10 mouse cellular contexts compared by ENCODE assay signal in genomic region chr12:112937906-112938305, GRCm38 (mm10). TPM values are rescaled to one million over a fixed set of nuclear protein-coding genes. Genes with fewer than 3 reads are reported as not detected.
DNase-seq lines count a peak whose midpoint lies in the region; ATAC-seq lines count a peak whose summit lies in the region.
"Had no signal": no experiment of that assay in that cellular context is flagged by ENCODE, and none has a peak within 500 bp of the region (broad histone marks: within the 10 kb centered on the region; RNA-seq: fewer than 3 reads in every experiment).

No protein-coding gene starts in this region.

- no peak overlapping the region for H3K4me2 ChIP-seq in heart, embryonic 16.5 days (ENCODE audit: low read depth, low read length)
- no peak overlapping the region for H3K4me2 ChIP-seq in neural tube, embryonic 12.5 days (replicated peaks)
- no peak overlapping the region for H3K4me2 ChIP-seq in neural tube, embryonic 15.5 days
- 0 out of 2 replicates have a peak overlapping the region, but pooled peaks have one; percentile 2 for H3K4me2 ChIP-seq in limb, embryonic 12.5 days
- no peak overlapping the region for H3K4me2 ChIP-seq in forebrain, embryonic 15.5 days (replicated peaks)

- WGBS in heart, embryonic 16.5 days, result 42% methylated on average over 9 of the region's 9 CpGs
- 54% methylated on average over 9 of the region's 9 CpGs for WGBS in neural tube, embryonic 12.5 days
- WGBS in neural tube, embryonic 15.5 days, result 49% methylated on average over 9 of the region's 9 CpGs
- 27% methylated on average over 9 of the region's 9 CpGs for WGBS in limb, embryonic 12.5 days
- 63% methylated on average over 9 of the region's 9 CpGs for WGBS in forebrain, embryonic 15.5 days

- intact Hi-C loops in heart, postnatal 14 days (cut with DNase I), result no loop called here

- DNase-seq in heart, postnatal 14 days, result no peak
- DNase-seq in MN1 (ENCODE audit: low spot score), result peak; percentile 70
- DNase-seq in B cell, adult 2 months, result no peak
- DNase-seq: kidney, postnatal 10 days; left cerebral cortex, postnatal 4 days had no signal

- 0 out of 2 replicates have a peak overlapping the region, but pooled peaks have one; percentile 30 for H3K9ac ChIP-seq in heart, embryonic 16.5 days (ENCODE audit: low read length)
- 0 out of 2 replicates have a peak overlapping the region, but pooled peaks have one; percentile 21 for H3K9ac ChIP-seq in neural tube, embryonic 12.5 days
- H3K9ac ChIP-seq in neural tube, embryonic 15.5 days (replicated peaks), result no peak overlapping the region
- peak overlapping the region; percentile 31; the same call in 1 of the 2 replicates for H3K9ac ChIP-seq in limb, embryonic 12.5 days (replicated peaks)
- H3K9ac ChIP-seq in forebrain, embryonic 15.5 days (replicated peaks), result no peak overlapping the region

- no peak for ATAC-seq in heart, embryonic 16.5 days (replicated peaks; ENCODE audit: extremely low read depth, insufficient read depth, low FRiP score)
- ATAC-seq in neural tube, embryonic 12.5 days (ENCODE audit: low FRiP score, low read depth), result no peak
- ATAC-seq in neural tube, embryonic 15.5 days (ENCODE audit: low FRiP score), result no peak
- ATAC-seq in limb, embryonic 12.5 days (ENCODE audit: insufficient number of reproducible peaks, insufficient read depth, low FRiP score, low TSS enrichment, low read depth), result no peak; the same call in 1 of the 2 replicates
- ATAC-seq in forebrain, embryonic 15.5 days (replicated peaks), result no peak

- no peaks in the 10 kb centered on the region for H3K36me3 ChIP-seq in heart, embryonic 16.5 days (ENCODE audit: control insufficient read depth, insufficient read depth)
- no peaks in the 10 kb centered on the region for H3K36me3 ChIP-seq in neural tube, embryonic 12.5 days
- H3K36me3 ChIP-seq in neural tube, embryonic 15.5 days, result no peaks in the 10 kb centered on the region
- H3K36me3 ChIP-seq in limb, embryonic 12.5 days, result no peaks in the 10 kb centered on the region
- no peaks in the 10 kb centered on the region for H3K36me3 ChIP-seq in forebrain, embryonic 15.5 days

- no peaks in the 10 kb centered on the region for H3K9me3 ChIP-seq in heart, embryonic 16.5 days (replicated peaks; ENCODE audit: control insufficient read depth, low read length)
- no peaks in the 10 kb centered on the region for H3K9me3 ChIP-seq in neural tube, embryonic 12.5 days
- no peaks in the 10 kb centered on the region for H3K9me3 ChIP-seq in neural tube, embryonic 15.5 days (replicated peaks)
- no peaks in the 10 kb centered on the region for H3K9me3 ChIP-seq in limb, embryonic 12.5 days
- no peaks in the 10 kb centered on the region for H3K9me3 ChIP-seq in forebrain, embryonic 15.5 days

- H3K4me3 ChIP-seq in heart, embryonic 16.5 days (ENCODE audit: low read length), result no peak overlapping the region
- H3K4me3 ChIP-seq in neural tube, embryonic 12.5 days, result no peak overlapping the region
- no peak overlapping the region for H3K4me3 ChIP-seq in neural tube, embryonic 15.5 days (replicated peaks)
- no peak overlapping the region for H3K4me3 ChIP-seq in limb, embryonic 12.5 days (replicated peaks)
- H3K4me3 ChIP-seq in forebrain, embryonic 15.5 days, result no peak overlapping the region

- peaks cover 8% of the 10 kb centered on the region for H3K4me1 ChIP-seq in heart, embryonic 16.5 days (ENCODE audit: control insufficient read depth, insufficient read depth, low read length)
- peaks cover 34% of the 10 kb centered on the region for H3K4me1 ChIP-seq in neural tube, embryonic 12.5 days
- H3K4me1 ChIP-seq in neural tube, embryonic 15.5 days, result peaks cover 23% of the 10 kb centered on the region
- H3K4me1 ChIP-seq in limb, embryonic 12.5 days (replicated peaks), result peaks cover 34% of the 10 kb centered on the region
- peaks cover 20% of the 10 kb centered on the region for H3K4me1 ChIP-seq in forebrain, embryonic 15.5 days

- no peak overlapping the region for H3K27ac ChIP-seq in heart, embryonic 16.5 days (ENCODE audit: low read length)
- no peak overlapping the region for H3K27ac ChIP-seq in neural tube, embryonic 12.5 days
- H3K27ac ChIP-seq in neural tube, embryonic 15.5 days (replicated peaks), result no peak overlapping the region
- H3K27ac ChIP-seq in limb, embryonic 12.5 days, result no peak overlapping the region
- H3K27ac ChIP-seq in forebrain, embryonic 15.5 days (replicated peaks), result no peak overlapping the region

- no peaks in the 10 kb centered on the region; the same call in 1 of the 2 replicates for H3K27me3 ChIP-seq in heart, embryonic 16.5 days (ENCODE audit: control insufficient read depth, insufficient read depth, low read length)
- H3K27me3 ChIP-seq in neural tube, embryonic 12.5 days (replicated peaks), result 0 out of 2 replicates have a peak, but pooled peaks cover under 1% of the 10 kb centered on the region
- no peaks in the 10 kb centered on the region for H3K27me3 ChIP-seq in neural tube, embryonic 15.5 days (replicated peaks)
- no peaks in the 10 kb centered on the region for H3K27me3 ChIP-seq in limb, embryonic 12.5 days
- H3K27me3 ChIP-seq in forebrain, embryonic 15.5 days, result no peaks in the 10 kb centered on the region

RNA-seq across cellular contexts. Expression of gene Nudt14, which starts 4.0 kb away (rescaled TPM):
- 36.0 and 43.3 TPM in 2 replicates for polyA plus RNA-seq in heart, embryonic 16.5 days (2015; fragmentation: Nextera tagmentation; extraction: Ambion mirVana)
- 1 to 10 TPM; 8.3 to 8.6 TPM for total RNA-seq in heart, postnatal 14 days (2021)
- polyA plus RNA-seq in neural tube, embryonic 12.5 days (2016; fragmentation: Nextera tagmentation; extraction: Ambion mirVana), result 56.2 and 57.5 TPM in 2 replicates
- polyA plus RNA-seq in neural tube, embryonic 15.5 days (2015; fragmentation: Nextera tagmentation; extraction: Ambion mirVana), result 62.4 and 66.8 TPM in 2 replicates
- 81.6 and 95.2 TPM in 2 replicates for polyA plus RNA-seq in limb, embryonic 12.5 days (2016; fragmentation: Nextera tagmentation; extraction: Ambion mirVana)
- 59.0 and 63.2 TPM in 2 replicates for polyA plus RNA-seq in forebrain, embryonic 15.5 days (2015; fragmentation: Nextera tagmentation; extraction: Ambion mirVana)

RNA-seq across cellular contexts. Expression of gene Jag2, which starts 8.3 kb away (rescaled TPM):
- polyA plus RNA-seq in heart, embryonic 16.5 days (2015; fragmentation: Nextera tagmentation; extraction: Ambion mirVana), result 4.0 and 5.4 TPM in 2 replicates
- 10 to 100 TPM; 32.1 to 32.4 TPM for total RNA-seq in heart, postnatal 14 days (2021)
- polyA plus RNA-seq in neural tube, embryonic 12.5 days (2016; fragmentation: Nextera tagmentation; extraction: Ambion mirVana), result 9.7 and 10.5 TPM in 2 replicates
- polyA plus RNA-seq in neural tube, embryonic 15.5 days (2015; fragmentation: Nextera tagmentation; extraction: Ambion mirVana), result 13.6 and 14.8 TPM in 2 replicates
- 6.4 and 6.8 TPM in 2 replicates for polyA plus RNA-seq in limb, embryonic 12.5 days (2016; fragmentation: Nextera tagmentation; extraction: Ambion mirVana)
- polyA plus RNA-seq in forebrain, embryonic 15.5 days (2015; fragmentation: Nextera tagmentation; extraction: Ambion mirVana), result 8.3 and 9.1 TPM in 2 replicates

RNA-seq across cellular contexts. Expression of gene Btbd6, which starts 38.4 kb away (rescaled TPM):
- 26.0 and 26.1 TPM in 2 replicates for polyA plus RNA-seq in heart, embryonic 16.5 days (2015; fragmentation: Nextera tagmentation; extraction: Ambion mirVana)
- 10 to 100 TPM; 16.8 TPM for total RNA-seq in heart, postnatal 14 days (2021)
- 32.0 and 33.8 TPM in 2 replicates for polyA plus RNA-seq in neural tube, embryonic 12.5 days (2016; fragmentation: Nextera tagmentation; extraction: Ambion mirVana)
- polyA plus RNA-seq in neural tube, embryonic 15.5 days (2015; fragmentation: Nextera tagmentation; extraction: Ambion mirVana), result 46.3 and 50.0 TPM in 2 replicates
- polyA plus RNA-seq in limb, embryonic 12.5 days (2016; fragmentation: Nextera tagmentation; extraction: Ambion mirVana), result 25.7 and 29.1 TPM in 2 replicates
- polyA plus RNA-seq in forebrain, embryonic 15.5 days (2015; fragmentation: Nextera tagmentation; extraction: Ambion mirVana), result 46.1 and 48.1 TPM in 2 replicates

Comparison
In these comparisons a context has a peak if more than half of its experiments do, and no peak if none do; other contexts are left out.
1. H3K9ac ChIP-seq: peak in heart, embryonic 16.5 days (single experiment), neural tube, embryonic 12.5 days (single experiment) and limb, embryonic 12.5 days (single experiment); none in neural tube, embryonic 15.5 days (single experiment) and forebrain, embryonic 15.5 days (single experiment).